Mouse (Mus musculus): ENCODE results near the gene Abcc12. TPM values are rescaled to one million over a fixed set of nuclear protein-coding genes. Genes with fewer than 3 reads are reported as not detected.
A peak's percentile ranks its signal among the peaks of the same experiment; 100 is the strongest.

Gene Abcc12
- total and polyA plus RNA-seq, 3 experiments = not detected

DNA sequence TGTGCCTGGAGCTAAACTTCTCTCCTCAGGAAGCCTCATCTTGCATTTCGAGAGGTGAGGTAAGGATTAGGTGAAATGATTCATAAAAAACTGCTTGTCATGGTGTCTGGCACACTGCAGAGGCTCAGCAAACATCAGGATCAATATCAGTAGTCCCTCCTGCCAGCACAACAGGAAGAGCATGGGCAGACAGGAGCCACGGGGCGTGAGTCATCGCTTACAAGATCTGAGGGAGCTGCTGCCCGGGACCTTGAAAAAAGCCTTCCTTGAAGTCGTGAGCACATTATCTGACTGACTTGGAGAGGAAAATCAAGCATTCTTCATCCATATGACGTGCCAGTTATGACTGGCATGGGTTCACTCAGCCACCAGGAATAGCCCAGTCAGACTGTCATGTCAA lies 79.1 kb downstream of the Abcc12 start:
- no peak for TF ChIP-seq MAZ (IDR thresholded peaks at IDR 0.05; ENCODE audit: low read depth, low read length)
- no peak for TF ChIP-seq HCFC1 (IDR thresholded peaks at IDR 0.05; ENCODE audit: low read depth, low read length)
- TF ChIP-seq POLR2AphosphoS5 (IDR thresholded peaks at IDR 0.05; ENCODE audit: borderline replicate concordance, low read depth, low read length) = no peak
- no peak for TF ChIP-seq SIN3A (IDR thresholded peaks at IDR 0.05; ENCODE audit: low read length)
- TF ChIP-seq NELFE (IDR thresholded peaks at IDR 0.05; ENCODE audit: low read depth, low read length) = no peak
- no peak for TF ChIP-seq ZMIZ1 (IDR thresholded peaks at IDR 0.05; ENCODE audit: low read depth, low read length)
- TF ChIP-seq CTCF (IDR thresholded peaks at IDR 0.05 in 2 of 3, conservative IDR thresholded peaks at IDR 0.05 in 1 of 3; ENCODE audit: control insufficient read depth in 1 of 3, insufficient read depth in 1 of 3, low read depth in 2 of 3, low read length in 3 of 3, poor library complexity in 1 of 3, severe bottlenecking in 1 of 3) = no peak
- no peak for TF ChIP-seq TAL1 (IDR thresholded peaks at IDR 0.05; ENCODE audit: low read length)
- no peak for TF ChIP-seq MYC (IDR thresholded peaks at IDR 0.05; ENCODE audit: low read depth, low read length)
- TF ChIP-seq E2F4 (IDR thresholded peaks at IDR 0.05; ENCODE audit: borderline replicate concordance, low read depth, low read length) = no peak
- TF ChIP-seq USF2 (IDR thresholded peaks at IDR 0.05; ENCODE audit: borderline replicate concordance in 1 of 2, insufficient read depth in 1 of 2, low read depth in 1 of 2, low read length in 2 of 2) = no peak

DNA sequence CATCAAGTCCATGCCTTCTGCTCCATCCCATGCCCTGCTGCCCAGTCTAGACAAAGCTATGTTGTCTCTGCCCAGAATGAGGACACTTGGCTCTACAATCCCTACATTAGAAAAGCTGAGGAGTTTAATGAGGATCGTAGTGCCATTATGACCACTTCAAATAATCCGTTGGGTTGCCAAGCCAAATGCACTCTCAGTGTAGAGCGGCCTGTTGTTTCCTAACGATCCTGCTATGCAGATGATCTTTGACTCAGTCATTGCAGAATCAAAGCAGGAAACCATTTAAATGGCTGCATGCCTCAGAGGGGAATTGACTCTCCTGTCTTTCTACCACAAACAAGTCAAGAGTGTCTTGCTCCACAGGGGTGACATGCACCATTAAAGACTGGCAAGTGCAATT lies 85.4 kb downstream of the Abcc12 start:
- H3K79me2 ChIP-seq (ENCODE audit: control insufficient read depth, insufficient read depth, low read length, poor library complexity) = no peaks in the 10 kb centered on the region
- TF ChIP-seq MYB (IDR thresholded peaks at IDR 0.05; ENCODE audit: low read depth, low read length) (no peak), POLR2AphosphoS5 (IDR thresholded peaks at IDR 0.05; ENCODE audit: borderline replicate concordance, low read depth, low read length) (no peak), TAL1 (IDR thresholded peaks at IDR 0.05; ENCODE audit: low read length) (no peak), RAD21 (IDR thresholded peaks at IDR 0.05; ENCODE audit: low read depth, low read length) (no peak), EP300 (IDR thresholded peaks at IDR 0.05; ENCODE audit: low read depth in 1 of 2, low read length in 2 of 2) (no peak), ELF1 (IDR thresholded peaks at IDR 0.05; ENCODE audit: low read depth, low read length) (no peak), E2F4 (IDR thresholded peaks at IDR 0.05; ENCODE audit: borderline replicate concordance, low read depth, low read length) (no peak), TCF12 (IDR thresholded peaks at IDR 0.05; ENCODE audit: low read depth, low read length) (no peak), MAZ (IDR thresholded peaks at IDR 0.05; ENCODE audit: low read depth, low read length) (no peak), USF1 (IDR thresholded peaks at IDR 0.05; ENCODE audit: low read depth, low read length) (no peak), MXI1 (IDR thresholded peaks at IDR 0.05; ENCODE audit: low read depth, low read length) (no peak), CHD1 (IDR thresholded peaks at IDR 0.05; ENCODE audit: low read depth, low read length) (no peak), POLR2A (IDR thresholded peaks at IDR 0.05; ENCODE audit: control insufficient read depth in 1 of 2, insufficient read depth in 1 of 2, low read depth in 1 of 2, low read length in 2 of 2, poor library complexity in 1 of 2) (no peak), JUND (IDR thresholded peaks at IDR 0.05; ENCODE audit: low read depth, low read length) (no peak), KAT2A (conservative IDR thresholded peaks at IDR 0.05; ENCODE audit: low read depth, low read length) (no peak), ZKSCAN1 (IDR thresholded peaks at IDR 0.05; ENCODE audit: low read depth, low read length) (no peak), MAFK (IDR thresholded peaks at IDR 0.05; ENCODE audit: borderline replicate concordance, low read depth, low read length) (no peak)
- H3K9me3 ChIP-seq (replicated peaks; ENCODE audit: insufficient read depth, low read length) = no peaks in the 10 kb centered on the region
- no peak overlapping the region for H3K4me3 ChIP-seq (ENCODE audit: control insufficient read depth in 1 of 2, insufficient read depth in 1 of 2, low read depth in 2 of 2, low read length in 2 of 2)
- DNase-seq (ENCODE audit: low read depth, low spot score) = no peak
- H3K9ac ChIP-seq (ENCODE audit: control insufficient read depth, low read depth, low read length, poor library complexity, severe bottlenecking) = no peak overlapping the region
- no peaks in the 10 kb centered on the region for H3K27me3 ChIP-seq (ENCODE audit: control insufficient read depth in 1 of 2, insufficient read depth in 2 of 2, low read length in 2 of 2)
- H3K27ac ChIP-seq (ENCODE audit: control insufficient read depth, low read depth, low read length) = no peak overlapping the region
- no peaks in the 10 kb centered on the region for H3K4me1 ChIP-seq (ENCODE audit: control insufficient read depth in 1 of 2, insufficient read depth in 2 of 2, low read length in 2 of 2)
- H3K36me3 ChIP-seq (ENCODE audit: control insufficient read depth in 1 of 2, insufficient read depth in 2 of 2, low read length in 2 of 2) = no peaks in the 10 kb centered on the region

More for the DNA sequence above, 79.1 kb downstream of the Abcc12 start:
- Histone ChIP-seq H3K9ac (ENCODE audit: control insufficient read depth, low read depth, low read length, poor library complexity, severe bottlenecking) (no peak overlapping the region), H3K9me3 (replicated peaks; ENCODE audit: insufficient read depth, low read length) (no peaks in the 10 kb centered on the region), H3K4me1 (ENCODE audit: control insufficient read depth in 1 of 2, insufficient read depth in 2 of 2, low read length in 2 of 2) (no peaks in the 10 kb centered on the region), H3K27ac (ENCODE audit: control insufficient read depth, low read depth, low read length) (no peak overlapping the region), H3K27me3 (ENCODE audit: control insufficient read depth in 1 of 2, insufficient read depth in 2 of 2, low read length in 2 of 2) (no peaks in the 10 kb centered on the region), H3K4me3 (ENCODE audit: control insufficient read depth in 1 of 2, insufficient read depth in 1 of 2, low read depth in 2 of 2, low read length in 2 of 2) (no peak overlapping the region), H3K36me3 (ENCODE audit: control insufficient read depth in 1 of 2, insufficient read depth in 2 of 2, low read length in 2 of 2) (no peaks in the 10 kb centered on the region), H3K79me2 (ENCODE audit: control insufficient read depth, insufficient read depth, low read length, poor library complexity) (no peaks in the 10 kb centered on the region)
- peak; percentile 16 for DNase-seq (ENCODE audit: low read depth, low spot score)

Measured in MEL (cell line).